Mouse (Mus musculus) heart, embryonic 16.5 days (tissue): ENCODE results near the gene Gm20388. TPM values are rescaled to one million over a fixed set of nuclear protein-coding genes. Genes with fewer than 3 reads are reported as not detected.
A peak's percentile ranks its signal among the peaks of the same experiment; 100 is the strongest.
"Not testable (repeated sequence)": the region's sequence is repeated elsewhere in the genome, so short reads cannot be mapped to it uniquely, and the experiment has no call there.

Source experiments
- ATAC-seq: fragments of 200-750 bp; cut with Nextera tagmentation; replicated peaks from 2 replicates; pipeline ENCODE4 v1.8.0; 2017; ENCODE audit warnings: moderate number of reproducible peaks; ENCODE audit not compliant: insufficient read depth, low FRiP score; ENCODE audit errors: extremely low read depth
- H3K27ac ChIP-seq: fragments of 300-500 bp; sonication (generic); 2 replicates; pipeline ENCODE4 v1.5.1; 2014; ENCODE audit warnings: mild to moderate bottlenecking, low read length, control low read depth, moderate library complexity
- H3K27me3 ChIP-seq: fragments of 300-500 bp; sonication (generic); 2 replicates; pipeline ENCODE4 v1.6.1; 2014; ENCODE audit warnings: low read length, mixed read lengths; ENCODE audit not compliant: control insufficient read depth, insufficient read depth
- H3K36me3 ChIP-seq: fragments of 300-500 bp; sonication (generic); 2 replicates; pipeline ENCODE4 v1.6.1; 2014; ENCODE audit not compliant: control insufficient read depth, insufficient read depth
- H3K4me1 ChIP-seq: fragments of 300-500 bp; sonication (generic); 2 replicates; pipeline ENCODE4 v1.6.1; 2014; ENCODE audit warnings: low read length, mixed read lengths; ENCODE audit not compliant: control insufficient read depth, insufficient read depth
- H3K4me2 ChIP-seq: fragments of 300-500 bp; sonication (generic); 2 replicates; pipeline ENCODE4 v1.6.1; 2014; ENCODE audit warnings: low read depth, mild to moderate bottlenecking, control low read depth, low read length
- H3K4me3 ChIP-seq: fragments of 300-500 bp; sonication (generic); 2 replicates; pipeline ENCODE4 v1.5.1; 2014; ENCODE audit warnings: mild to moderate bottlenecking, control low read depth, low read length
- H3K9ac ChIP-seq: fragments of 300-500 bp; sonication (generic); 2 replicates; pipeline ENCODE4 v1.6.1; 2014; ENCODE audit warnings: low read length, control low read depth
- H3K9me3 ChIP-seq: fragments of 300-500 bp; sonication (generic); replicated peaks from 2 replicates; pipeline ENCODE4 v1.6.1; 2016; ENCODE audit warnings: low read length; ENCODE audit not compliant: control insufficient read depth
- WGBS: fragments of 180-500 bp; shearing (Covaris S2); extraction: QIAGEN DNeasy Blood & Tissue Kit; methylation state at CpG from one replicate; pipeline ENCODE4 v1.1.7; 2014; 5-methylcytosine and 5-hydroxymethylcytosine counted together
- polyA plus RNA-seq: library from polyadenylated mRNA; unstranded; fragments of >200 nt; fragmentation: Nextera tagmentation; extraction: Ambion mirVana; gene quantifications from 2 replicates; pipeline ENCODE4 v1.2.1, GENCODE M21; 2015

The Gm20388 gene
- polyA plus RNA-seq, 1 experiment from 2014 or later = 4.5 TPM

DNA sequence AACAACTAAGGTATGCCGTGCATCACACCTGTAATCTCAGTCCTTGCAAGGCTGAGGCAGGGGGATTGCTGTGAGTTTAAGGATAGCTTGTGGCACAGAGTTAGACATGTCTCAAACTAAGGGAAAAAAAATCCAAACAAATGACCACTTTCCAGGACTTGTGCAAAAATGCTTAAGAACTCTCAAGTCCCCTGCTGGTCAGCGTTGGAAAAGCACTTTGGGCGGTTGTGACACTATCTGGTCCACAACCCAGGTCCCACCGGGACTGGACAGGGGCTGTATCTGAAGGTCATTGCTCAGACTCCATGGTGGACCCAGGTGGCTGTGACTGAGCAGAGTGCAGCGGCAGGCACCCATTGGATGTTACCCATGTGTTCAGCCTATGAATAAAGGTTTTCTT is 1219.9 kb downstream of the Gm20388 start:
- Histone ChIP-seq H3K9ac (no peak overlapping the region), H3K9me3 (no peaks in the 10 kb centered on the region), H3K4me3 (no peak overlapping the region), H3K27me3 (peaks cover 60% of the 10 kb centered on the region), H3K27ac (no peak overlapping the region), H3K4me2 (no peak overlapping the region), H3K36me3 (no peaks in the 10 kb centered on the region), H3K4me1 (peaks cover 9% of the 10 kb centered on the region; the same call in 1 of the 2 replicates)
- WGBS = 39% methylated on average over 5 of the region's 5 CpGs
- no peak for ATAC-seq

DNA sequence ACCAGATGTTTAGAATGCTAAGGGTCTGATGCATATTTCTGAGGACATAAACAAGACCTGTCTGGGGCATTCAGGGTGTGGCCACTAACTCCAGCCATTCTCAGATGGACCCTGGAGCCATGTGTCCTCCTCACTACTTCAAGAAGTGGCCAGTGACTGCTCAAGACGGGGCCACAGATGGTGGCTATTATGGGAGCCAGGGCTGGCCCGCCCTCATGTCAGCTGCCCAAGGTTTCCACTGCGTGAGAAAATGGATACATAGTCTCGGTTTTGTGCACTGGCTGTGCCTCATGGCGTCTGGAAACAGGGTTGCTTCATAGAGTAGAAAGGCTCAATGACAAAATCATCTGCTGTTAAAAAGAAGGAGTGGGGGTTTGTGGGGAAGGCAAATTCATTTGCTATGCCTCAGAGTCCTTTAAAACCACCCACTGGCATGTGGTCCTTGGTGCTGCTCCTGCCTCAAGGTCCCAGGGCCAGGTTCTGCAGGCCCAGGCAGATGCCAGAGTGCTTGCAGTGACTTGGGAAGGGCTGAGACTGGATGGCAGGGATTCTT is 1222.4 kb downstream of the Gm20388 start:
- H3K4me2 ChIP-seq = no peak overlapping the region
- peaks cover 5% of the 10 kb centered on the region; the same call in 1 of the 2 replicates for H3K4me1 ChIP-seq
- H3K9me3 ChIP-seq = peaks cover 6% of the 10 kb centered on the region; the same call in 1 of the 2 replicates
- no peaks in the 10 kb centered on the region; the same call in 1 of the 2 replicates for H3K36me3 ChIP-seq
- peaks cover 35% of the 10 kb centered on the region for H3K27me3 ChIP-seq
- WGBS = 74% methylated on average over 5 of the region's 5 CpGs
- ATAC-seq = no peak
- H3K27ac ChIP-seq = no peak overlapping the region
- H3K9ac ChIP-seq = no peak overlapping the region
- H3K4me3 ChIP-seq = no peak overlapping the region

DNA sequence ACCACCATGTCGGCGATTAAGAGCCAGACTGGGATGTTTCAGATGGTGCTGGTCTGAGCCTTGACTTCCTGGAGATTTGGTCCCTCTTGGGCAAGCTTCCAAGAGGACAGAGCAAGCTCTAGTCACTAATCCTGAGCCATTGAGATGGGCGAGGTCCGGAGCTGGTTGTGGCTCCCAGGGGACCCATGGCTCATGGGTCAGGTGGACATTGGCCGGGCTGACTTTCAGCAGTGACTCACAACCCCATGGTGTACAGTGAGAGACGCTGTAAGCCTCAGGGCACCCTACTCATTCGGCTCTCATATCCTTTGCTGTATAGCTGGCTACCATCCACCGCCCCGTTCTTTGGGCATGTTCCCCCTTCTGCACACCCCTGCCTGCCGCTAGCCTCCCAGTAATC is 1223.5 kb downstream of the Gm20388 start:
- H3K27me3 ChIP-seq = peaks cover 24% of the 10 kb centered on the region
- no peak overlapping the region for H3K9ac ChIP-seq
- WGBS = 83% methylated on average over 10 of the region's 10 CpGs
- H3K4me3 ChIP-seq = no peak overlapping the region
- no peak overlapping the region for H3K27ac ChIP-seq
- peaks cover 6% of the 10 kb centered on the region; the same call in 1 of the 2 replicates for H3K9me3 ChIP-seq
- ATAC-seq = no peak
- no peak overlapping the region for H3K4me2 ChIP-seq
- H3K4me1 ChIP-seq = peaks cover 3% of the 10 kb centered on the region; the same call in 1 of the 2 replicates
- H3K36me3 ChIP-seq = no peaks in the 10 kb centered on the region; the same call in 1 of the 2 replicates

DNA sequence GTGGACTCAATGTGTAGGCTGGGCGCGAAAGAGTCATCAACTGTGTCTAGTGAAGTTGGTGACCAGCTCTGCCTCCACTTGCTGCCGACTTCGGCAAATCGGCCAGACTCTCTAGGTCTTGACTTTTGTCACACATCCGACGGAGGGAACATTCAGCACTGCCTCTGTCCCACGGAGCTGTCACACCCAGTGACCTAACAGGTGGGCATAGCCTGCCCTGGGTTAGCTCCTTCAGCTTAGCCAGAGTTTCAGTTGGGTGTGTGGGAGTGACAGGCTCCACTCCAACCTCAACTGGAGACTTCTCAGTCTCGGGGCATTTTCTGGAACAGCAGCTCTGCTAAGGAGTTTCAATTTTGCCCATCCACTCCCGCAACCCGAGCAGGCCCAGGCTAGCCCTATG is 1223.9 kb downstream of the Gm20388 start:
- no peak overlapping the region for H3K9ac ChIP-seq
- no peak for ATAC-seq
- H3K27me3 ChIP-seq = peaks cover 20% of the 10 kb centered on the region
- H3K27ac ChIP-seq = no peak overlapping the region
- no peaks in the 10 kb centered on the region; the same call in 1 of the 2 replicates for H3K36me3 ChIP-seq
- 89% methylated on average over 11 of the region's 11 CpGs for WGBS
- no peak overlapping the region for H3K4me2 ChIP-seq
- H3K4me1 ChIP-seq = peaks cover 3% of the 10 kb centered on the region; the same call in 1 of the 2 replicates
- peaks cover 6% of the 10 kb centered on the region; the same call in 1 of the 2 replicates for H3K9me3 ChIP-seq
- no peak overlapping the region for H3K4me3 ChIP-seq

DNA sequence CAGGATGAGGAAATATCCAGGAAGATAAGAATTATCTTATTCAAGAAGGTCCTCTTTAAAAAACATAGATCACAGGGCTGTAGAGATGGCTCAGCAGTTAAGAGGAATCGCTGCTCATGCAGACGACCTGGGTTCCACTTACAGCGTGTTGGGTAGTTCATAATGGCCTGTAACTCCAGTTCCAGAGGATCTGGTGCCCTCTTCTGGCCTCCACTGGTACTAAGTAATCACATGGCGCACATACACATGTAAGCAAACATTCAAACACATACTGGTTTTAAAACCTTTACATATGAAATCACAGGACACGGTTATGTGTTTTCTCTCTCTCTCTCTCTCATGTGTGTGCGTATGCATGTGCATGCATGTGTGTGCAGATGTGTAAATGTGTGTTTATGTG is 1226.2 kb downstream of the Gm20388 start:
- Histone ChIP-seq H3K36me3 (no peaks in the 10 kb centered on the region; the same call in 1 of the 2 replicates), H3K4me3 (no peak overlapping the region), H3K9ac (no peak overlapping the region), H3K4me2 (no peak overlapping the region), H3K27me3 (peaks cover 2% of the 10 kb centered on the region; the same call in 1 of the 2 replicates), H3K9me3 (peaks cover 6% of the 10 kb centered on the region; the same call in 1 of the 2 replicates), H3K4me1 (peaks cover 3% of the 10 kb centered on the region; the same call in 1 of the 2 replicates), H3K27ac (no peak overlapping the region)
- 96% methylated on average over 6 of the region's 6 CpGs for WGBS
- no peak for ATAC-seq

DNA sequence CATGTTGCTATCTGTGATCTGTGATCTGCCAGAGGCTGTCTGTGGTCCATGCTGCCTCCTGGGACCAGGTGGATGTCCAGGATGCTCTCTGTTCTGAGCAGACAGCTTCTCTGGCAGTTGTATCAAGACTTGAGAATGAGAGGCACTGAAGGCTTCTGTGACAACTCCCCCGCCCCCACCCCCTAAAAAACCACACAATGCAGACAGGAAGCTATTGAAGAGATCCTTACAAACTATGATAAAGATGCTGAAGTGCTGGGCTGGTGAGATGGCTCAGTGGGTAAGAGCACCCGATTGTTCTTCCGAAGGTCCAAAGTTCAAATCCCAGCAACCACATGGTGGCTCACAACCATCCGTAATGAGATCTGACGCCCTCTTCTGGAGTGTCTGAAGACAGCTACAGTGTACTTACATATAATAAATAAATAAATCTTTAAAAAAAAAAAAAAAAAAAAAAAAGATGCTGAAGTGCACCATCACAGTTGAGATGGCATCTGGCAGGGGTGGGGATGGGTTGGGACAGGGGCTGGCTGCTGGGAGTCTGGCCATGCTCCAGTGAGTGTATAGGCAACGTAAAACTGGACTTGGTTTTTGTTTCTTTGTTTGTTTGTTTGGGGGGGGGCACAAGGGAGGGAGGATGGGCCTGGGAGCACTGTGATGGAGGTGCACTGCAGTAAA is 1235.0 kb downstream of the Gm20388 start:
- not testable (repeated sequence) for H3K27me3 ChIP-seq, H3K4me3 ChIP-seq, H3K4me2 ChIP-seq, H3K36me3 ChIP-seq, H3K27ac ChIP-seq, H3K9me3 ChIP-seq, ATAC-seq, H3K4me1 ChIP-seq, H3K9ac ChIP-seq
- WGBS = 68% methylated on average over 4 of the region's 6 CpGs

DNA sequence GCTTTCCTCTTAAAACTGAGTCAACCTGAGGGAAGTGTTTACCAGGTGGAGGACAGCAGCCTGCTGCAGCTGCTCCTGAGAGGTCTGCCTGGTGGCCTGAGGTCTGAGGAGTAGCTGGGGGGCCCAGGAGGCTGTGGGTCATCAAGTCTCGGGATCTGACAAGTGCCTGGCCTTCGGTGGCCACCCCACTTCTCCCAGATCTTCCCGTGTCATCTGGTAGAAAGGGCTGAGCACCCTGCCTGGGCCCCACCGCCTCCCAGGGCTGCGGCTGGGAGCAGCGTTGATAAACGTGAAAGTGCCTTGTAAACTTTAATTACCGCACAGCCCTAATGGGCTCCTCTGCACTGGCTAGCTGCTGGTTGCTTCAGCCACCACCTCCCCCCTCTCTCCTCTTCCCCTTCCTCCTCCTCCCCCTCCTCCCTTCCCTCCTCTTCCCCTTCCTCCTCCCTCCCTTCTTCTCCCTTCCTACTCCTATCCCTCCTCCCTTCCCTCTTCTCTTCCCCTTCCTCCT is 1238.0 kb downstream of the Gm20388 start:
- H3K27ac ChIP-seq = no peak overlapping the region
- H3K9ac ChIP-seq = no peak overlapping the region
- H3K4me1 ChIP-seq = peaks cover 8% of the 10 kb centered on the region
- no peaks in the 10 kb centered on the region for H3K36me3 ChIP-seq
- no peak for ATAC-seq
- peaks cover 5% of the 10 kb centered on the region for H3K27me3 ChIP-seq
- no peak overlapping the region for H3K4me3 ChIP-seq
- 21% methylated on average over 8 of the region's 8 CpGs for WGBS
- no peaks in the 10 kb centered on the region for H3K9me3 ChIP-seq
- no peak overlapping the region for H3K4me2 ChIP-seq

DNA sequence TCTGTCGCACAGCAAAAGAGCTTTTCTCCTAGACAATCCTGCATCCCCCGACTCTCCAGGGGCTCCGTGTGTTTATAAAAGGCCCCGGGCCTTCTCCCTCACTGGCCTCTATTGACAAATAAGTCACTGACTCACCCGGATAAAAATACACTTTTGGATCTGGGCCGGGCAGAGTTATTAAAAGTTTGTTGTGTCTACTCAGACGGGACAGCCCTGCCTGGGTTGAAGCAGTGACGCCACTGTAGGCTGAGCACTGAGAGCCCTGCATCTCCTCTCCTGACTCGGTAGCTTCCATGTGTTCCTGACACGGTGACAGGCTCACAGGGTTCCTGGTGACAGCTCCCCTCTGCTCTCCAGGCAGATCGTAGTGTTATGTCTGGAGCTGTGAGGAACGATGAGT is 1241.8 kb downstream of the Gm20388 start:
- H3K4me1 ChIP-seq = peaks cover 8% of the 10 kb centered on the region
- 0 out of 2 replicates have a peak overlapping the region, but pooled peaks have one; percentile 7 for H3K4me2 ChIP-seq
- H3K4me3 ChIP-seq = no peak overlapping the region
- peak; percentile 28; the same call in 1 of the 2 replicates for ATAC-seq
- peaks cover 3% of the 10 kb centered on the region for H3K27me3 ChIP-seq
- H3K36me3 ChIP-seq = no peaks in the 10 kb centered on the region
- H3K27ac ChIP-seq = no peak overlapping the region
- 20% methylated on average over 12 of the region's 12 CpGs for WGBS
- H3K9me3 ChIP-seq = no peaks in the 10 kb centered on the region
- no peak overlapping the region for H3K9ac ChIP-seq

DNA sequence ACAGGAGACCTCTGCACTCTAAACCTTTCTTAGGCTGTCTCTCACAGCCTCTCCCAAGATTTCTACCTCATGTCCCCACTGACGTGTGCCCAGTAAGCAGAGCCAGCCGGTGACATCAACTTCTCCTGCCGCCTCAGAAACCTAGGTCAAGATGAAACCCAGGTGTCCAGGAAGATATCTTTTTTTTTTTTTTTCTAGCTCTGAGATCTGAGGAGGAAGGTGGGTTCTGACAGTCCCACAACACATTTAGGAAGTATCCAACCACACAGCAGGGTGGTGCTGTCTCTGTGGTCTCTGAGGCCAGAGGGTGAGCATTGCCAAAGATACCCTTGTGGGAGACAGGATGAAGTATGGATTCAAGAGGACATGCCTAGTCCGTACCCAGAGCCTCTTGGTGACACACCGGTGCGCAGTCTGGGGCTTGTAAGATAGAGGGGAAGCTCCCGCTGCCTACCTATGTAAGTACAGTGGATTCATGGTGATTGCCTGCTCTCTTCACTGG is 1246.4 kb downstream of the Gm20388 start:
- Histone ChIP-seq H3K9ac (no peak overlapping the region), H3K27ac (no peak overlapping the region), H3K36me3 (no peaks in the 10 kb centered on the region), H3K4me3 (no peak overlapping the region), H3K9me3 (no peaks in the 10 kb centered on the region), H3K4me1 (peaks cover 15% of the 10 kb centered on the region), H3K27me3 (peaks cover 3% of the 10 kb centered on the region), H3K4me2 (no peak overlapping the region)
- ATAC-seq = no peak
- WGBS = 80% methylated on average over 7 of the region's 7 CpGs
